Mouse (Mus musculus): ENCODE measurements around the gene Gulp1. TPM values are rescaled to one million over a fixed set of nuclear protein-coding genes. Genes with fewer than 3 reads are reported as not detected.

Gulp1 gene
- total RNA-seq, 2 experiments from 2014 or later = 8.8 to 10.5 TPM

GRCm38 (mm10) chr1:44682556-44682955, 131.2 kb downstream of the Gulp1 start:
- intact Hi-C loops (cut with DNase I) = no loop called here
- no peak for DNase-seq

GRCm38 (mm10) chr1:44683723-44684122, 132.4 kb downstream of the Gulp1 start:
- intact Hi-C loops (cut with DNase I) = no loop called here
- no peak for DNase-seq

GRCm38 (mm10) chr1:44720785-44721410, 169.6 kb downstream of the Gulp1 start:
- DNase-seq = no peak
- intact Hi-C loops (cut with DNase I) = no loop called here

- DNase-seq = peak in 1 of 2 experiments; percentile 12
- intact Hi-C loops (cut with DNase I) = loop anchor here (2.0 to 10.0 kb wide), 5 partner anchors 189 to 934 kb away; partner anchors contain the start of gene Gulp1
Measured at GRCm38 (mm10) chr1:44741256-44741655, 189.9 kb downstream of the Gulp1 start.

GRCm38 (mm10) chr1:44745711-44746110, 194.4 kb downstream of the Gulp1 start:
- peak; percentile 49 to 66 for DNase-seq
- intact Hi-C loops (cut with DNase I) = loop anchor here (2.0 to 10.0 kb wide), 6 partner anchors 569 to 1022 kb away; no protein-coding TSS in a partner anchor

- DNase-seq = no peak
- intact Hi-C loops (cut with DNase I) = no loop called here
Measured at GRCm38 (mm10) chr1:44750731-44751730, 199.7 kb downstream of the Gulp1 start.

GRCm38 (mm10) chr1:44778251-44778650, 226.9 kb downstream of the Gulp1 start:
- DNase-seq = no peak
- intact Hi-C loops (cut with DNase I) = no loop called here

- intact Hi-C loops (cut with DNase I) = no loop called here
- DNase-seq = peak; percentile 4 to 28
Measured at GRCm38 (mm10) chr1:44803594-44804372, 252.5 kb downstream of the Gulp1 start.

GRCm38 (mm10) chr1:44806368-44806767, 255.1 kb downstream of the Gulp1 start:
- no peak for DNase-seq
- intact Hi-C loops (cut with DNase I) = no loop called here

- intact Hi-C loops (cut with DNase I) = no loop called here
- no peak for DNase-seq
Measured at GRCm38 (mm10) chr1:44810336-44810735, 259.0 kb downstream of the Gulp1 start.

GRCm38 (mm10) chr1:44833934-44834333, 282.6 kb downstream of the Gulp1 start:
- no peak for DNase-seq
- intact Hi-C loops (cut with DNase I) = no loop called here
